Mouse (Mus musculus) lung, postnatal 0 days (tissue): ENCODE results near the gene Wbp1l. TPM values are rescaled to one million over a fixed set of nuclear protein-coding genes. Genes with fewer than 3 reads are reported as not detected.

Experiments used
- ATAC-seq: fragments of 200-750 bp; cut with Nextera tagmentation; 2 replicates; pipeline ENCODE4 v1.8.0; 2017; ENCODE audit warnings: moderate library complexity
- DNase-seq: peaks from one replicate; pipeline ENCODE4 v3.0.0-alpha.2; 2016; ENCODE audit warnings: low spot score
- H3K27ac ChIP-seq: fragments of 300-500 bp; sonication (generic); 2 replicates; pipeline ENCODE4 v1.5.1; 2014; ENCODE audit warnings: antibody characterized with exemption, mild to moderate bottlenecking, low read length, mixed read lengths
- H3K27me3 ChIP-seq: fragments of 300-500 bp; sonication (generic); replicated peaks from 2 replicates; pipeline ENCODE4 v1.6.1; 2014; ENCODE audit warnings: low read length, mixed read lengths; ENCODE audit not compliant: insufficient read depth
- H3K36me3 ChIP-seq: fragments of 300-500 bp; sonication (generic); 2 replicates; pipeline ENCODE4 v1.6.1; 2014; ENCODE audit warnings: low read length, mixed read lengths; ENCODE audit not compliant: insufficient read depth
- H3K4me1 ChIP-seq: fragments of 300-500 bp; sonication (generic); 2 replicates; pipeline ENCODE4 v1.6.1; 2014; ENCODE audit warnings: antibody characterized with exemption, low read depth, low read length, mixed read lengths; ENCODE audit not compliant: insufficient read depth
- H3K4me2 ChIP-seq: fragments of 300-500 bp; sonication (generic); replicated peaks from 2 replicates; pipeline ENCODE4 v1.6.1; 2014; ENCODE audit warnings: low read depth, mild to moderate bottlenecking, low read length, moderate library complexity, mixed read lengths
- H3K4me3 ChIP-seq: fragments of 300-500 bp; sonication (generic); 2 replicates; pipeline ENCODE4 v1.5.1; 2014; ENCODE audit warnings: low read depth, low read length
- H3K9ac ChIP-seq: fragments of 300-500 bp; sonication (generic); replicated peaks from 2 replicates; pipeline ENCODE4 v1.6.1; 2014; ENCODE audit warnings: low read depth, mild to moderate bottlenecking
- H3K9me3 ChIP-seq: fragments of 300-500 bp; sonication (generic); 2 replicates; pipeline ENCODE4 v1.6.1; 2016; ENCODE audit warnings: low read length, mixed read lengths
- CTCF ChIP-seq: IDR thresholded peaks from 2 replicates; pipeline ENCODE4 v1.5.1; 2016; ENCODE audit warnings: antibody characterized with exemption, mild to moderate bottlenecking
- EP300 ChIP-seq: IDR thresholded peaks from 2 replicates; pipeline ENCODE4 v1.6.1; 2016; ENCODE audit warnings: antibody characterized with exemption, mild to moderate bottlenecking, control low read depth
- WGBS: fragments of 180-500 bp; shearing (Covaris S2); extraction: QIAGEN DNeasy Blood & Tissue Kit; methylation state at CpG from one replicate; pipeline ENCODE4 v1.1.7; 2014; 5-methylcytosine and 5-hydroxymethylcytosine counted together
- polyA plus RNA-seq: library from polyadenylated mRNA; unstranded; fragments of >200 nt; fragmentation: Nextera tagmentation; extraction: Ambion mirVana; gene quantifications from 2 replicates; pipeline ENCODE4 v1.2.1, GENCODE M21; 2015

Gene Wbp1l
- polyA plus RNA-seq, 1 experiment from 2014 or later, result 37.4 TPM

DNA sequence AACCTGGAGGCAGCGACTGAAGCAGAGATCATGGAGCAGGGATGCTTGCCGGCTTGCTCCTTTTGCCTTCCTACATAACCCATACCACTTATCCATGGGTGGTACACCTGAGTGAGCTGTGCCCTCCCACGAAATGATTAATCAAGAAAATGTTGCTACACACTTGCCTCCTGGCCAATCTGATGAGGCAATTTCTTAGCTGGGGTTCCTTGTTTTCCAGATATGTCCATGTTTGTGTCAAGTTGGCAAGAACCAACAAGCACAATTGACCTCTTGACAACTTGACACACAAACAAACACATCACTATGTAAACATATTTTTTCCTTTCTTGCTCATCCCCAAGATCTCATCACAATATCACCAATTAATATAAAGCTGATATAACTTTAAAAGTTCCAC is 76.8 kb downstream of the Wbp1l start:
- DNase-seq (no peak), ATAC-seq (no peak)
- no peaks in the 10 kb centered on the region for H3K9me3 ChIP-seq

DNA sequence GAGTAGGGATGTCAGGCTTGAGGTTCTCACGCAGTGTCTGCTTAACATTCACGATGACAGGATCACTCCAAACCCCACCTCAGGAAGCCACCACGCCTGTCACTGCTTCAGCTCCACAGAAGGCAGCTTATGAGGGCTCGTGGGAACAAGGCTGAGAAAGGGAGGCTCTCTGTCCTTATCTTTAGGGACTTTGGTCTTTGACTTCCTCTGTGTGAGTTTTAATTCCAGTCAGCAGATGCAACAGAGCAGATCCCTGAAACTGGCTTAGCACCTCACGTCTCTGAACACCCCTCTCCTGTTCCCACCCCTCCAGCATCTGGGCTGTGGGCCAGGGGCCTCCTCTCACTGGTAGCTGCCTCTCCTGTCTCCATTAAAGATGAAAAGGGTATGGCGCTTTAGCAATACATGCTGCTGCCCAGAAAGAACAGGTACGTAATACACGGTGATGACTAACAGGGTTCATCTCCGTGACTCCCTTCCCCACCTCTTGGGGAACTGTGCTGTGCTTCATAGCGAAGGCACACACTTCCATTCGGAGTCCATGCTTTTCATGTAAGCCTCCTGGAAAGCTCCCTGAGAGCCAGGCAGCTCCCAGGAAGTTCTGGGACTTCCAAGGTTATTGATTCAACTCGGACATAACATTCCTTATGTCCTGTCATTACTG is 81.0 kb downstream of the Wbp1l start:
- no peaks in the 10 kb centered on the region for H3K27me3 ChIP-seq
- H3K4me2 ChIP-seq, result no peak overlapping the region
- no peaks in the 10 kb centered on the region for H3K9me3 ChIP-seq
- no peaks in the 10 kb centered on the region for H3K36me3 ChIP-seq
- no peak overlapping the region for H3K9ac ChIP-seq
- TF ChIP-seq CTCF (no peak), EP300 (no peak)
- no peaks in the 10 kb centered on the region for H3K4me1 ChIP-seq
- ATAC-seq (no peak), DNase-seq (no peak)
- no peak overlapping the region for H3K27ac ChIP-seq
- no peak overlapping the region for H3K4me3 ChIP-seq
- WGBS, result 54% methylated on average over 12 of the region's 12 CpGs

More for the DNA sequence above, 76.8 kb downstream of the Wbp1l start:
- TF ChIP-seq CTCF (no peak), EP300 (no peak)
- H3K4me1 ChIP-seq, result no peaks in the 10 kb centered on the region
- no peak overlapping the region for H3K4me3 ChIP-seq
- H3K4me2 ChIP-seq, result no peak overlapping the region
- WGBS, result 81% methylated on average over 3 of the region's 3 CpGs
- H3K9ac ChIP-seq, result no peak overlapping the region
- H3K27me3 ChIP-seq, result no peaks in the 10 kb centered on the region
- H3K27ac ChIP-seq, result no peak overlapping the region
- no peaks in the 10 kb centered on the region for H3K36me3 ChIP-seq

DNA sequence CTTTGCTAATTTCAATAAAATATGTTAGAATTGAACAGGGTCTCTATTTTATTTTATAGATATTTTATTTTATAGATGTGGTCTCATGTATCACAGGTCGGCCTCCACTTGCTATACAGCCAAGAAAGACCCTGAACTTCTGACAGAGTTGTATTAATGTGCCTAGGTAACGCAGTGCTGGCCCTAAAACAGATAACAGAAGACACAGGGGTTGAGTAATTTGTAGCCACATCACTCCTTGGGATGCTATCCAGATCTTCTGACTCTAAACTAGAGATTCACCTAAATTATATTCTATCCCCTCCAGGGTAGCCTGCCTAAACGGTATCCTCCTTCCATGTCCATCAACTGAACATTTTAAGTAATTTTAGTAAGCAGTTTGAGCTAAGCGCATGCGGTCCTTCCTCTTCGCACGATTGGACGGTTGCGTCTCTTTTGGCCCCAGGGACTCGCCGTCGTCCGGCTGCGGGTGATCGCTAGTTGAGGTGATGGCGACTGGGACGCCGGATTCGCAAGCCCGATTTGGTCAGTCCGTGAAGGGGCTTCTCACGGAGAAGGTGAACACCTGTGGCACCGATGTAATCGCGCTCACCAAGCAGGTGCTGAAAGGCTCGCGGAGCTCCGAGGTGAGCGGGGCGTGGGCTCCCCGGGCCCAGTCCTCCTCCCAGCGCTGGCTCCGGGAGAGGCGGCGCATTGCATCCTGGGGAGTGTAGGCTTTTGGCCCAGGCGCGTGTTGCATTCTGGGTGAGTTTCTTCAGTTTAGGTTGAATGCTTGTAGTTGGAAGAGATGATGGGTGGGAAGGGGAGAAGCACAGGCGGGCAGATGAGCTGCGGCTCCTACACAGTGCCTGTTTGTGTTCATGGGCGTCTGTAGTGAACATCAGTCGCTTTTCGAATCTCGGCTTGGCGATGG is 90.8 kb downstream of the Wbp1l start, which contains the start of gene Borcs7:
Gene Borcs7 (plus strand): TSS at position 447 of the 913 bp plus-strand sequence.
- DNase-seq (peak; percentile 85), ATAC-seq (peak; percentile 94)
- H3K9me3 ChIP-seq, result no peaks in the 10 kb centered on the region
- peak within 1 kb of the TSS; percentile 62 for H3K4me3 ChIP-seq
- peak within 1 kb of the TSS; percentile 44 for H3K4me2 ChIP-seq
- no peaks in the 10 kb centered on the region for H3K36me3 ChIP-seq
- no peaks in the 10 kb centered on the region for H3K27me3 ChIP-seq
- H3K9ac ChIP-seq, result peak within 1 kb of the TSS; percentile 50
- TF ChIP-seq EP300 (no peak), CTCF (no peak)
- H3K27ac ChIP-seq, result peak within 1 kb of the TSS; percentile 54; the same call in 1 of the 2 replicates
- 3% methylated on average over 44 of the region's 44 CpGs for WGBS
- H3K4me1 ChIP-seq, result no peaks in the 10 kb centered on the region

DNA sequence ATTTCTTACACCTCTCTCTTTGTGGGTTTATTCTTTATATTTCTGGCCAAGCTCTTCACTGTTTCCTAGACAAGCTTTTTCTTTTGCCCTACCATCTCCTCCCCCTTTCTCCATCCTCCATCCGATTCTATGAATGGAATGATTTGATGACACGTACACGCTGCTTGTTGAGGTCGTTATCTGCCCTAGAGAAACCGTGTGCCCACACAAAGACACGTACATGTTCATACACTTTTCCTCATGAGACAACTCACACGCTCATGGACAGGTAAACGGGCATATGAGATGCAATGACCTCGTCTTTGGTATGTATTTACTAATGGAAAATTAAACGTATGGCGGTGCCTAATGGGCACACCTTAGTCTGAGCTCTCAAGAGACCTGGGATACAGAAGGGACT is 91.5 kb downstream of the Wbp1l start:
- no peak overlapping the region for H3K27ac ChIP-seq
- no peak for TF ChIP-seq CTCF
- TF ChIP-seq EP300, result no peak
- ATAC-seq, result no peak

DNA sequence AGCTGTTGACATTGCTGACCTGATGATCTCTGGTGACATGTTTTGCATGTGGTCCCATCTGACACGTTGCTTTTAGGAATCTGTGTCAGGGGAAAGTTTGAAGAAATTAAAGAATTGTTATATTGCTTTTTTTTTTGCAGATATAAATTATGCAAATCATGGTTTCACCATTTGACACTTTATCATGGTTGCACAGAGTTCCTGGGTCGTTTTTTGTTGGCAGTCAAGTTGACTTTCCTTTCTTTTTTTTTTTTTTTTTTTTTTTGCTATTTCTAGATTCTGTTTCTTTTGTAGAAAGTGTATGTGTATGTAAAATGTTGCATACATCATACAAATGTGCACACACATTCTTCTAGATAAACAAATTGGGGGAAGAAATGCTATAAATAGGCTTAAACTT is 92.2 kb downstream of the Wbp1l start:
- Histone ChIP-seq H3K4me1 (no peaks in the 10 kb centered on the region), H3K27me3 (no peaks in the 10 kb centered on the region), H3K4me2 (no peak overlapping the region), H3K27ac (no peak overlapping the region), H3K4me3 (no peak overlapping the region), H3K9ac (no peak overlapping the region), H3K36me3 (no peaks in the 10 kb centered on the region), H3K9me3 (no peaks in the 10 kb centered on the region)
- whole genome bisulfite sequencing, result 51% methylated on average over 2 of the region's 2 CpGs
- no peak for TF ChIP-seq CTCF
- ATAC-seq, result no peak
- DNase-seq, result no peak

More for the DNA sequence above, 91.5 kb downstream of the Wbp1l start:
- peak overlapping the region; percentile 62 for H3K4me3 ChIP-seq
- no peak overlapping the region for H3K9ac ChIP-seq
- 72% methylated on average over 11 of the region's 11 CpGs for WGBS
- no peaks in the 10 kb centered on the region for H3K27me3 ChIP-seq
- peak overlapping the region; percentile 44 for H3K4me2 ChIP-seq
- no peak for DNase-seq
- no peaks in the 10 kb centered on the region for H3K4me1 ChIP-seq
- H3K9me3 ChIP-seq, result no peaks in the 10 kb centered on the region
- H3K36me3 ChIP-seq, result no peaks in the 10 kb centered on the region

DNA sequence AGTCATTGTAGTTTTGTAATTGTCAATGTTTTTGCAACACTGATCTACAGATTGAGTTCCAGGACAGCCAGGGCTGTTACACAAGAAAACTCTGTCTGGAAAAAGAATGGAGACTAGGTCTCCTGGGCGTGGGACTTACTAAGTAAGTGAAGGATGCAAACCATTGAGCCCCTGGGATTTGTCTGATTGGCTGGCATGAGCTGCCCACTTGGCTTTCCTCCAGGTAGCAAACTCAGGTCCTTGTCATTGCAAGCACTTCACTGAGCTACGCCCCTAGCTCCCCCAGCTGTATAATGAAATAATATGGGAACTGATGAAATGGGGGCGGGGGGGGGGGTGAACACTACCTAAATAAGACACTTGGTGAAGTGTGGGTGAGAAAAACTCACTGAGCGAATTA is 94.3 kb downstream of the Wbp1l start:
- Histone ChIP-seq H3K9me3 (no peaks in the 10 kb centered on the region), H3K27me3 (no peaks in the 10 kb centered on the region), H3K4me2 (no peak overlapping the region), H3K27ac (no peak overlapping the region), H3K9ac (no peak overlapping the region), H3K4me3 (no peak overlapping the region), H3K4me1 (no peaks in the 10 kb centered on the region), H3K36me3 (no peaks in the 10 kb centered on the region)
- WGBS, result 66% methylated on average over 4 of the region's 4 CpGs
- TF ChIP-seq EP300, result no peak
- TF ChIP-seq CTCF, result no peak
- DNase-seq, result peak; percentile 11
- no peak for ATAC-seq
